Mouse (Mus musculus) 416B (cell line): ENCODE data around the gene Adk.

Experiments
- DNase-seq: peaks from one replicate; pipeline ENCODE4 v3.0.0; 2011; ENCODE audit warnings: low read depth

Gene Adk

GRCm38 (mm10) chr14:21173973-21174745 is 121.8 kb downstream of the Adk start:
- DNase-seq = peak; percentile 75

GRCm38 (mm10) chr14:21174804-21175203 is 122.4 kb downstream of the Adk start:
- DNase-seq = peak; percentile 33

GRCm38 (mm10) chr14:21177781-21178180 is 125.4 kb downstream of the Adk start:
- DNase-seq = no peak

- DNase-seq = no peak
These were observed 126.0 kb downstream of the Adk start for GRCm38 (mm10) chr14:21178356-21178755.

- peak; percentile 71 for DNase-seq
These were observed 128.7 kb downstream of the Adk start for GRCm38 (mm10) chr14:21181053-21181452.

GRCm38 (mm10) chr14:21191966-21192365 is 139.6 kb downstream of the Adk start:
- DNase-seq = no peak

- DNase-seq = peak; percentile 14
These were observed 140.4 kb downstream of the Adk start for GRCm38 (mm10) chr14:21192749-21193148.

- DNase-seq = no peak
These were observed 142.0 kb downstream of the Adk start for GRCm38 (mm10) chr14:21194336-21194735.

GRCm38 (mm10) chr14:21200850-21201249 is 148.5 kb downstream of the Adk start:
- peak; percentile 69 for DNase-seq

- DNase-seq = no peak
These were observed 154.1 kb downstream of the Adk start for GRCm38 (mm10) chr14:21206472-21206871.

GRCm38 (mm10) chr14:21221574-21222138 is 169.3 kb downstream of the Adk start:
- DNase-seq = no peak

GRCm38 (mm10) chr14:21222206-21222605 is 169.8 kb downstream of the Adk start:
- no peak for DNase-seq

- DNase-seq = no peak
These were observed 171.1 kb downstream of the Adk start for GRCm38 (mm10) chr14:21223456-21223855.

- no peak for DNase-seq
These were observed 171.7 kb downstream of the Adk start for GRCm38 (mm10) chr14:21223971-21224635.

- DNase-seq = no peak
These were observed 184.7 kb downstream of the Adk start for GRCm38 (mm10) chr14:21237051-21237450.

- no peak for DNase-seq
These were observed 188.7 kb downstream of the Adk start for GRCm38 (mm10) chr14:21241105-21241504.

- no peak for DNase-seq
These were observed 199.0 kb downstream of the Adk start for GRCm38 (mm10) chr14:21251386-21251785.

- DNase-seq = no peak
These were observed 200.0 kb downstream of the Adk start for GRCm38 (mm10) chr14:21252326-21252886.

GRCm38 (mm10) chr14:21253321-21253992 is 201.1 kb downstream of the Adk start:
- DNase-seq = no peak

GRCm38 (mm10) chr14:21253993-21254339 is 201.6 kb downstream of the Adk start:
- DNase-seq = peak; percentile 26

- peak; percentile 28 for DNase-seq
These were observed 215.9 kb downstream of the Adk start for GRCm38 (mm10) chr14:21268229-21268628.

- no peak for DNase-seq
These were observed 219.1 kb downstream of the Adk start for GRCm38 (mm10) chr14:21271472-21271871.
